Mouse (Mus musculus) B cell, adult (primary cell): ENCODE data around the gene Papss1. TPM values are rescaled to one million over a fixed set of nuclear protein-coding genes. Genes with fewer than 3 reads are reported as not detected.

ENCODE experiments used
- total RNA-seq: library from RNA; stranded (reverse); gene quantifications from 4 replicates; pipeline ENCODE4 v1.2.4, GENCODE M21; 2023; ENCODE audit not compliant: inconsistent age

Papss1 gene
- 16.3 to 18.4 TPM (median 17.1 TPM) in 4 replicates for total RNA-seq

DNA sequence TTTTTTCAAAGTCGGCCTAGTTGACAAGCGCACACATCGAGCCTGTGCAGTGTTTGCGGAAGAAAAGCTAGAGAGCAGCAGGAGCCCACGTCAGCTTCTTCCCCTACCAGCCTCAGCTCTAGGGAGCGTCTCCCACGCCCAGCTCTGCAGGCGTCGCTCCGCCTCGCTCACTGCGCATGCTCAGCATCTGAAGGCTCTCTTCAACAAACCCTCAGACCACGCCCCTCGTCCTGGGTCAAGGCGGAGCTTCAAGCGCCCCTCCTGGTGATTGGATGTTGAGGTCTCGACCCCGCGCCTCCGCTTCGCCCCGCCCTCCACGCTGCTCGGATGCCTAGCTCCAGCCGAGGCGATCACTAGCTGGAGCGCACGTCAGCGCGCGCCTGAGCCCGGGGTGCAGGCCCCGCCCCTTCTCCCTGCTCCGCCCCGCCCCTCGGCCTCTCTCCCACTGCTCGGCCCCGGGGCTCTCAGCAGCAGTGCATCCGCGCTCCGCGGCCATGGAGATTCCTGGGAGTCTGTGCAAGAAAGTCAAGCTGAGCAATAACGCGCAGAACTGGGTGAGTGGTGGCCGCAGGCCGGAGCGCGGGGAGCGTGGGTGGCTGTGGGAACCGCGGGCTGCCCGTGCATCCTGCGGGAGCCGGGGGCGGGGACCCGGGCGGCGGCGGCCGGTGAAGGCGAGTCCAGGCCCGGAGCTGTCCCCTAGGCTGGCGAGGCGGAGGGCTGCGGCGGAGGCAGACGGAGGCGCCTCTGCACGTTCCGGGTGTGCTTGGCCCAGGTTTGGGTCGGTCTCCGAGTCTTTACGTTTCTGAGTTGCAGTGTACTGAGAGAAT is at the start of gene Papss1:
Gene Papss1, plus strand, starts transcription at position 339 of the 827 bp plus-strand sequence.

Other genes starting within 250 kb of the Papss1 start
- gene Sgms2, start 73.4 kb upstream of the Papss1 start, total RNA-seq = not detected in 4 replicates